Mouse (Mus musculus) layer of hippocampus, postnatal 14 days (tissue): ENCODE measurements at regions not wholly inside any gene's neighbourhood (a gene's known extent, or its start where the extent isn't known, plus 50 kb on each side); places are given as distances from the start of the nearest gene placed in this dataset.
"Not testable (repeated sequence)": the region's sequence is repeated elsewhere in the genome, so short reads cannot be mapped to it uniquely, and the experiment has no call there.

Experiments used
- DNase-seq, 2 experiments: peaks; one replicate each; pipeline ENCODE4 v3.0.0; 2021 to 2022; ENCODE audit warnings: low spot score in 2 of 2, mixed read lengths in 1 of 2

- no peak for DNase-seq
Measured at GRCm38 (mm10) chr3:152040751-152041150, 125.3 kb downstream of the Gipc2 start.

GRCm38 (mm10) chr3:152036819-152037218 is 129.2 kb downstream of the Gipc2 start:
- not testable (repeated sequence) for DNase-seq

GRCm38 (mm10) chr3:152035416-152035815 is 130.6 kb downstream of the Gipc2 start:
- DNase-seq: no peak

- DNase-seq: no peak
Measured at GRCm38 (mm10) chr3:152034686-152035085, 131.3 kb downstream of the Gipc2 start.

- DNase-seq: no peak
Measured at GRCm38 (mm10) chr3:152034221-152034620, 131.8 kb downstream of the Gipc2 start.

GRCm38 (mm10) chr3:152032663-152033318 is 133.2 kb downstream of the Gipc2 start:
- DNase-seq: no peak

- no peak for DNase-seq
Measured at GRCm38 (mm10) chr3:152028695-152029094, 137.3 kb downstream of the Gipc2 start.

- no peak for DNase-seq
Measured at GRCm38 (mm10) chr3:152026034-152026433, 140.0 kb downstream of the Gipc2 start.

- DNase-seq: no peak
Measured at GRCm38 (mm10) chr3:152025122-152025521, 140.9 kb downstream of the Gipc2 start.

GRCm38 (mm10) chr3:152006747-152007146 is 159.3 kb downstream of the Gipc2 start:
- no peak for DNase-seq

GRCm38 (mm10) chr3:152005366-152006025 is 160.5 kb downstream of the Gipc2 start:
- no peak for DNase-seq

- peak in 1 of 2 experiments; percentile 21 for DNase-seq
Measured at GRCm38 (mm10) chr3:152004411-152004955, 161.5 kb downstream of the Gipc2 start.

GRCm38 (mm10) chr3:151997534-151998107 is 160.2 kb upstream of the Ptgfr start:
- no peak for DNase-seq

GRCm38 (mm10) chr3:151997111-151997510 is 159.7 kb upstream of the Ptgfr start:
- DNase-seq: no peak

GRCm38 (mm10) chr3:151988221-151988620 is 150.8 kb upstream of the Ptgfr start:
- DNase-seq: no peak

GRCm38 (mm10) chr3:151978136-151978535 is 140.7 kb upstream of the Ptgfr start:
- no peak for DNase-seq

- DNase-seq: no peak
Measured at GRCm38 (mm10) chr3:151977651-151978050, 140.2 kb upstream of the Ptgfr start.

- DNase-seq: no peak
Measured at GRCm38 (mm10) chr3:151949865-151950264, 112.4 kb upstream of the Ptgfr start.

GRCm38 (mm10) chr3:151948015-151948645 is 110.7 kb upstream of the Ptgfr start:
- DNase-seq: no peak

- DNase-seq: no peak
Measured at GRCm38 (mm10) chr3:151945916-151946315, 108.5 kb upstream of the Ptgfr start.

GRCm38 (mm10) chr3:151943542-151943941 is 106.1 kb upstream of the Ptgfr start:
- no peak for DNase-seq
